Mouse (Mus musculus) forebrain, embryonic 15.5 days (tissue): ENCODE data around the gene Eng. TPM values are rescaled to one million over a fixed set of nuclear protein-coding genes. Genes with fewer than 3 reads are reported as not detected.
A peak's percentile ranks its signal among the peaks of the same experiment; 100 is the strongest.

Source experiments
- ATAC-seq: fragments of 200-750 bp; cut with Nextera tagmentation; replicated peaks from 2 replicates; pipeline ENCODE4 v1.8.0; 2017; ENCODE audit warnings: mild to moderate bottlenecking, moderate TSS enrichment, moderate library complexity
- H3K27ac ChIP-seq: fragments of 300-500 bp; sonication (generic); replicated peaks from 2 replicates; pipeline ENCODE4 v1.5.1; 2015; ENCODE audit warnings: mild to moderate bottlenecking, inconsistent platforms
- H3K27me3 ChIP-seq: fragments of 300-500 bp; sonication (generic); 2 replicates; pipeline ENCODE4 v1.6.1; 2015; ENCODE audit warnings: inconsistent platforms
- H3K36me3 ChIP-seq: fragments of 300-500 bp; sonication (generic); 2 replicates; pipeline ENCODE4 v1.6.1; 2015; ENCODE audit warnings: mild to moderate bottlenecking, inconsistent platforms
- H3K4me1 ChIP-seq: fragments of 300-500 bp; sonication (generic); 2 replicates; pipeline ENCODE4 v1.6.1; 2015; ENCODE audit warnings: inconsistent platforms
- H3K4me2 ChIP-seq: fragments of 300-500 bp; sonication (generic); replicated peaks from 2 replicates; pipeline ENCODE4 v1.6.1; 2015; ENCODE audit warnings: mild to moderate bottlenecking, inconsistent platforms
- H3K4me3 ChIP-seq: fragments of 300-500 bp; sonication (generic); 2 replicates; pipeline ENCODE4 v1.5.1; 2015; ENCODE audit warnings: mild to moderate bottlenecking, inconsistent platforms
- H3K9ac ChIP-seq: fragments of 300-500 bp; sonication (generic); replicated peaks from 2 replicates; pipeline ENCODE4 v1.6.1; 2015; ENCODE audit warnings: mild to moderate bottlenecking, inconsistent platforms
- H3K9me3 ChIP-seq: fragments of 300-500 bp; sonication (generic); 2 replicates; pipeline ENCODE4 v1.6.1; 2016; ENCODE audit warnings: inconsistent platforms
- WGBS: fragments of 180-500 bp; shearing (Covaris S2); methylation state at CpG from one replicate; pipeline ENCODE4 v1.1.7; 2015; ENCODE audit warnings: mixed read lengths; 5-methylcytosine and 5-hydroxymethylcytosine counted together
- polyA plus RNA-seq: library from polyadenylated mRNA; unstranded; fragments of >200 nt; fragmentation: Nextera tagmentation; extraction: Ambion mirVana; gene quantifications from 2 replicates; pipeline ENCODE4 v1.2.1, GENCODE M21; 2015

The Eng gene
- polyA plus RNA-seq, 1 experiment from 2014 or later = 23.4 TPM

DNA sequence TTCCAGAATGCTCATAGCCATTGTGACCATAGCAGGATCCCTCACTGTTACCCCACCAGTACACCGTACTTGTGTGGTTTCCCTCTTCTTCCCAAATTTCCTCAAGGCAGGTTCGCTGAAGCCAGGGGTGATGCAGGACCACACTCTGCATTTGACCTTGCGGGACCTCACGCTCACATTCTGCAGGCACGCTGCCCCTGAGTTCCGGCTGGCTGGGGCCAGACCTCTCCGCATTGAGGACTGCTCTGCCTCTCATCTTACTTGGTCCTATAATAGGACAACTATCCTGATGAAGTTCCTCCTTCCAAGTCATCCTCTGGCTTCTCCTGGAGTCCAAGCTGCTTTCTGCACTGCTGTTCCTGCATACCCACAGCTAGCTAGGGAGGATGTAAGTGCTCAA lies 9.8 kb upstream of the Eng start:
- H3K4me2 ChIP-seq = no peak overlapping the region
- H3K36me3 ChIP-seq = peaks cover 6% of the 10 kb centered on the region; the same call in 1 of the 2 replicates
- H3K9ac ChIP-seq = no peak overlapping the region
- H3K9me3 ChIP-seq = no peaks in the 10 kb centered on the region
- H3K27me3 ChIP-seq = no peaks in the 10 kb centered on the region
- H3K4me3 ChIP-seq = no peak overlapping the region
- no peaks in the 10 kb centered on the region for H3K4me1 ChIP-seq
- no peak overlapping the region for H3K27ac ChIP-seq
- ATAC-seq = no peak
- 92% methylated on average over 7 of the region's 7 CpGs for WGBS

DNA sequence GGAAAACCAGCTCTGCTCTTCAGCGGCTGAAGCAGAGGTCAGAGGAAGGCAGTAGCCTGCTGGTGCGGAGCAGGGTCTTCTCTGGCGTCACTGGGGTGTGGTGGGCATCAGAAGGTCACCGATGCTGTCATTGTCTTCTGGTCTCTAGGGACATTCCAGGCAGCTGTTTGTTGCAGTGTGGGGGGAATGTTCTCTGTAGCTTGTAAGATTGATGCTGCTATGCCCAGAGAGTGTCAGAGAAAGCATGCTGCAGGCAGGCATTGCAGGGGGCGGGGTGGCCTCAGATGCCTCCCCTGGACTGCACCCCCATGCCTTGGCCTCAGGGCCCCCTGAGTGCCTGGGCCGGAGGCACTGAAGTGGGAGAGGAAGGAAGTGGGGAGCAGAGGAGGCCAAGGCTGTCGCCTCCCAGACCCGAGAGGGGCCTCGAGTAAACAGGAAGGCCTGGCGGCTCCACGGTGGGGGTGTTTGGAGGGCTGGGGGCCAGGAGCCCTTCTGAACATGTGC lies 8.6 kb upstream of the Eng start:
- no peaks in the 10 kb centered on the region for H3K4me1 ChIP-seq
- H3K27me3 ChIP-seq = no peaks in the 10 kb centered on the region
- peaks cover 6% of the 10 kb centered on the region; the same call in 1 of the 2 replicates for H3K36me3 ChIP-seq
- no peak overlapping the region for H3K9ac ChIP-seq
- no peak overlapping the region for H3K4me3 ChIP-seq
- H3K27ac ChIP-seq = no peak overlapping the region
- no peak for ATAC-seq
- no peaks in the 10 kb centered on the region for H3K9me3 ChIP-seq
- no peak overlapping the region for H3K4me2 ChIP-seq
- WGBS = 57% methylated on average over 11 of the region's 11 CpGs

DNA sequence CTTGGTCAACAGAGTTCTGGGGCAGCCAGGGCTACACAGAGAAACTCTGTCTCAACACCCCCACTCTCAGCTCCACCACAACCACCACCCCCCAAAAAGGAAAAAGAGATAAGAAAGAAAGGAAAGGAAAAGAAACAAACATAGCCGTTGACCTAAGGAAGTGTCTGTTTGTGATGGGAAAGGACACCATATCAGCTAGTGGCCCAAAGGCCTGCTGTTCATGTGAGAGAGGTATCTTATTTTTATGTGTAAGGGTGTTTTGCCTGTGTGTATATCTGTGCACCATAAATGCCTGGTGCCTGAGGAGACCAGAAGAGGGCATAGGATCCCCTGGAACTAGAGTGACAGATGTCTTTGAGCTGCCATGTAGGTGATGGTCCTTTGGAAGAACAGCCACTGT lies 6.8 kb upstream of the Eng start:
- Histone ChIP-seq H3K36me3 (no peaks in the 10 kb centered on the region), H3K4me3 (no peak overlapping the region), H3K27ac (no peak overlapping the region), H3K9ac (no peak overlapping the region), H3K27me3 (no peaks in the 10 kb centered on the region), H3K9me3 (no peaks in the 10 kb centered on the region), H3K4me1 (no peaks in the 10 kb centered on the region), H3K4me2 (no peak overlapping the region)
- 91% methylated on average over 1 of the region's 1 CpGs for WGBS
- no peak for ATAC-seq

DNA sequence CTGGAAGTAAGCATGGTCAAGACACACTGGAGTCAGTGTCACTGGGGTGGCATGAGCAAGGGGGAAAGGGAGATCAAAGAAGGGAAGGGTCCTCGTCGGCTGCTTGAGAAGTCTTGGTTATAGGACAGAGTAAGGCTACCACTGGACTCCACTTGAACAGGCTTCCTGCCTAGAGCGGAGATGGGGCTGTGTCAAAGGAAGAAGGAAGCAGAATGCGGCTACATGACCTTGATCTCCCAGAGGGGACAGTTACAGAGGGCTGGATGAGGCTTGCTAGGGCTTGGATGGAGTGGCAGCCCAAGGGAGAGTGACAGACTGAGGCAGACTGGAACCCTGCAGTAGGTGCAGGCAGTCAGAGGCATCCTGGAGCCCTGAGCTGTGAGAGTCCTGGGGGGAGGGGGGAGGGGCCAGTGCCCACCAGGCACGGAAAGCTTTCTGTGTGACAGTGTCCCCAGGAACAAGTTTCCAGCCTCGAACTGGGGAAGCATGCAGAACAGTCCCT lies 5.8 kb upstream of the Eng start:
- Histone ChIP-seq H3K9me3 (no peaks in the 10 kb centered on the region), H3K4me2 (no peak overlapping the region), H3K27ac (no peak overlapping the region), H3K27me3 (no peaks in the 10 kb centered on the region), H3K36me3 (no peaks in the 10 kb centered on the region), H3K4me3 (no peak overlapping the region), H3K9ac (no peak overlapping the region), H3K4me1 (no peaks in the 10 kb centered on the region)
- 69% methylated on average over 6 of the region's 6 CpGs for WGBS
- ATAC-seq = no peak

DNA sequence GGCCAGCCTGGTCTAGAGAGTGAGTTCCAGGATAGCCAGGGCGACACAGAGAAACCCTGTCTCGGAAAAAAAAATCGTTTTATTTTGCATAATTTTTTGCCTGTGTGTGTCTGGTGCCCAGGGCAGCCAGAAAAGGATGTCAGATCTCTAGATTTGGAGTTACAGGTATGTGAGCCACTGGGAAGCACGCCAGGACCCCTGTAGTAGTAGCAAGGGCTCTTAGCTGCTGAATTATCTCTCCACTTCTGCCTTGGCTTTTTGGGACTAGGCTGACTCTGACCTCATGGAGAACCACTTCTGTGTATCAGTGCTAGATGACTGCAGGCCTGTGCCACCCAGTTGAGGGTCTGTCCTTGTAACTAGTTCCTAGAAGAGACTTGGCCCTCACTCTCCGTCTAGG lies 4.6 kb upstream of the Eng start:
- Histone ChIP-seq H3K27me3 (no peaks in the 10 kb centered on the region), H3K9me3 (no peaks in the 10 kb centered on the region), H3K36me3 (no peaks in the 10 kb centered on the region), H3K4me2 (no peak overlapping the region), H3K4me1 (no peaks in the 10 kb centered on the region), H3K27ac (no peak overlapping the region), H3K9ac (no peak overlapping the region), H3K4me3 (no peak overlapping the region)
- WGBS = 76% methylated on average over 5 of the region's 5 CpGs
- ATAC-seq = no peak

DNA sequence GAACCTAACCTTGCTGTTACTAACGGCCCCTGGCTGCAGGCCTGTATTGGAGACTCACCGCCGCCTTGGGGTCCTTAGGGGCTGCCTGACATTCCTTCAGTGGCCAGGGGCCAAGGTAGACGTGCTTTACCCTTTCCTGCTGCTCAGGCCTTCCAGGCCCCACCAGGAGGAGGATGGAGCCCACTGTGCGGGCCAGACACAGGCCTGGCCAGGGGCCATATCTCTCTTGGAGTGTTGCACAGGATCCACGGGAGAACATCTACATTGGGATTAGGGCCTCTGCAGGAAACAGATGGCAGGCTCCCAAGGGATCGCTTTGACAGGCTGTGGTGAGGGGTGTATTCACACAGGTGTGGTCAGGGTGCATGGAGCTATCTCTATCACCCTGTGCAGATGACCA lies 3.6 kb upstream of the Eng start:
- Histone ChIP-seq H3K4me2 (no peak overlapping the region), H3K9ac (no peak overlapping the region), H3K9me3 (no peaks in the 10 kb centered on the region), H3K36me3 (no peaks in the 10 kb centered on the region), H3K4me1 (no peaks in the 10 kb centered on the region), H3K27ac (no peak overlapping the region), H3K27me3 (no peaks in the 10 kb centered on the region), H3K4me3 (no peak overlapping the region)
- ATAC-seq = no peak
- 63% methylated on average over 7 of the region's 7 CpGs for WGBS

DNA sequence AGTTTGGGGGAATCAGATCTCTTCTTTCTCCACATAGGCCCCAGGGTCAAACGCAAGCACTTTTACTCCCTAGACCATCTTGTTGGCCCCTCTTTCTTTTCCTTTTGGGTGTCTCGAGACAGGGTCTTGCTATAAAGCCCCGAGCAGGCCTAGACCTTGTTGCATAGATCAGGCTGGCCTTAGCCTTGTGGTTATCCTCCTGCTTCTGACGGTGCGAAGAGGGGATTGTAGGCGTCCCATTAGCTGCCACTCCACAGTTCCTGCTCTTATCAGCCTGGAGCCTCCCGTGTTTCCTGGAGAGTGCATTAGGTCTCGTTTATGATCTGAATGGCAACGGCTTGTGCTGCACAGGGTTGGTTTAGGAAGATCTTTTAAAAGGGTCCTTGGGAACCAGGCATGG lies 2.3 kb upstream of the Eng start:
- no peaks in the 10 kb centered on the region for H3K36me3 ChIP-seq
- no peak for ATAC-seq

DNA sequence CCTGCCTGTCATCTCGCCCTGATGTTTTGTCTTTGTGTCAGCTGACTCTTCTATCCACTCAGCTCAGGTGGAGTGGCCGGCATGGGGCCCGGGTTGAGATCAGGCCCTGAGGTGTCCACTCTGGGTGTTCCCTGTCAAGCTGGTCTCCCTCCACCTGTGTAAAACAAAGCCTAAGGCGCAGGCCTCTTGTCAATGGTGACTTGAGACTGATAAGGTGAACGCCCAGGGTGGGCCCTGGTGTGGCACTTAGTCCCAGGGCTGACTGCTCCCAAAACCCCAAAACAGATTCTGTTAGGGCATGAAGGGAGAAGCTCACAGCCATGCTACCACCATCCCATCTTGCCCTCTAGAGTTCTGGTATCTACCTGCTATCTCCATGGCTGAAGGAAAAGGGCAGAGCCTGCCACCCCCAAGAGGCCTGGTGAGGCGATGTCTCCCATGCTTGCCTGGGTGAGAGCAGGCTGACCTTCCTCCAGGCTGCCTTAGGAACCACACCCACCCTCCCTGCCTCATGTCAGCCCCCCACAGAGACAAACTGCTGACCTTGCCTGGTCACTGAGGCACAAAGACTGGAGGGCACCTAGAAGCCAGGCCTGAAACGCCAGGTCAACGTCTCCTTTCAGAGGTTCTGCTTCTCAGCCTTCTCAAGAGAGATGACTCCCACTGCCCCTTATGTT lies 1.5 kb upstream of the Eng start:
- no peaks in the 10 kb centered on the region for H3K9me3 ChIP-seq
- no peaks in the 10 kb centered on the region for H3K36me3 ChIP-seq
- H3K4me3 ChIP-seq = no peak overlapping the region
- no peak overlapping the region for H3K9ac ChIP-seq
- H3K4me2 ChIP-seq = no peak overlapping the region
- no peaks in the 10 kb centered on the region for H3K27me3 ChIP-seq
- no peaks in the 10 kb centered on the region for H3K4me1 ChIP-seq
- no peak overlapping the region for H3K27ac ChIP-seq
- no peak for ATAC-seq
- WGBS = 86% methylated on average over 8 of the region's 8 CpGs

More for the DNA sequence above, 2.3 kb upstream of the Eng start:
- no peaks in the 10 kb centered on the region for H3K9me3 ChIP-seq
- no peak overlapping the region for H3K27ac ChIP-seq
- no peak overlapping the region for H3K9ac ChIP-seq
- H3K27me3 ChIP-seq = no peaks in the 10 kb centered on the region
- no peaks in the 10 kb centered on the region for H3K4me1 ChIP-seq
- H3K4me2 ChIP-seq = no peak overlapping the region
- 80% methylated on average over 9 of the region's 9 CpGs for WGBS
- no peak overlapping the region for H3K4me3 ChIP-seq

DNA sequence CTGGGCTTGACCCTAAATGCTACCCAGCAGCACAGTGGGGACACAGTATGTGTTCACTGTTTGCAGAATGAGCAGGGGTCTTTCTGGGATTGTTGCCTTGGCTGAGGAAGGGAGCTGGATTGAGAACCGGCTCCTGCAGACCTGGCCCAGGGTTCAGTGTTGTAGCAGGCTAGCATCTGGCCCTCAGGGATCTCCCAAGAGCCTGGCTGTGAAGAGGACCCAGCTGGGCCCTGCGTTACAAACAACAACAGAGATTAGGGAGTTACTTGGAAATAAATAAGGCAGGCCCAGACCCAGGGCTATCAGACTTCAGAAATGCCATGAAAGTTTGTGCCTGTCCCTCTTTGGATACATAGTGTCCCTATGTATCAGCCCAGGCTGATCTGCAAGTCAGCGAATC lies 748 bp upstream of the Eng start:
- Histone ChIP-seq H3K9me3 (no peaks in the 10 kb centered on the region), H3K36me3 (no peaks in the 10 kb centered on the region), H3K27ac (no peak overlapping the region), H3K4me1 (no peaks in the 10 kb centered on the region), H3K9ac (no peak overlapping the region), H3K4me2 (no peak overlapping the region), H3K4me3 (no peak overlapping the region), H3K27me3 (no peaks in the 10 kb centered on the region)
- ATAC-seq = no peak
- WGBS = 66% methylated on average over 3 of the region's 3 CpGs

DNA sequence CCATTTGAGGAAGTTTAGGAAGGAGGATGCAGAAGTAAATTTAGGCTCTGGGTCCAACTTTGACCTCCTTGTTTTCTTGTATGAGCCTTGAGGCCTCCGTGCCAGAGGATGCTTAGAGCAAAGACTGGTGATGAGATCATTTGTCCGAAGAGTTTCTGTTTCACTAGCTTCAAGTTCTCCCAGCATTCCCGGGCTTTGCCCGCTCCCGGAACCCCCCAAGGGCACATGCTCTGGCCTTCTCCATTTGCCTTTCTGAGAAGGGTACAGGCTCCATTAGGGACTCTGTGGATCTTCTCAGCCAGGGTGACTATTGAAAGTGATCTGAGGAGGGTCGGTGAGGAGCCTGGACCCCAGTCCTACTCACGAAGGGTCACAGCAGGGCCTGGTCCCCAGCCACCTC lies 971 bp downstream of the Eng start:
- Histone ChIP-seq H3K4me1 (no peaks in the 10 kb centered on the region), H3K27me3 (no peaks in the 10 kb centered on the region), H3K4me2 (no peak overlapping the region), H3K9me3 (no peaks in the 10 kb centered on the region), H3K4me3 (peak overlapping the region; percentile 14; the same call in 1 of the 2 replicates), H3K9ac (no peak overlapping the region), H3K36me3 (no peaks in the 10 kb centered on the region), H3K27ac (no peak overlapping the region; the same call in 1 of the 2 replicates)
- no peak for ATAC-seq
- WGBS = 90% methylated on average over 7 of the region's 7 CpGs

DNA sequence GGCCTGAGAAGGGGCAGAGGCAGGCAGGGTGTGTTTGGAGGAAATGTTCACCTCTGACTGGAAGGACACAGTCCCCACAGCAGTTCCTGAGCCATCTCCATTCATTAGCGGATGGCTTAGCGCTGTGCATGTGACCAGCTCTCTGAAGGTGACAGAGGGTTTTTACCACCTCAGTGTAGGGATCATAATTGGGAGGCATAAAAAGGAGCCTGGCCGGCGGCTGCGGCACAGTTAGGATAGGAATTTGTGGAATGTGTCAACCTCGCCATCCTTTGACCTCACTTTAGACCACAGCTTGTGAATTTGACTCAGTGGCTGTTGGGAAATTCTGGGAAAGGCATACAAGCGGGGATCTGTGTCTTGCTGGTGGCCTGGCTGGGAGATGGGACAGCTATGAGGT lies 7.4 kb downstream of the Eng start:
- Histone ChIP-seq H3K4me1 (no peaks in the 10 kb centered on the region), H3K27ac (no peak overlapping the region), H3K9me3 (no peaks in the 10 kb centered on the region), H3K4me2 (no peak overlapping the region), H3K4me3 (no peak overlapping the region), H3K9ac (no peak overlapping the region), H3K27me3 (no peaks in the 10 kb centered on the region), H3K36me3 (no peaks in the 10 kb centered on the region)
- ATAC-seq = no peak
- 57% methylated on average over 7 of the region's 7 CpGs for WGBS

DNA sequence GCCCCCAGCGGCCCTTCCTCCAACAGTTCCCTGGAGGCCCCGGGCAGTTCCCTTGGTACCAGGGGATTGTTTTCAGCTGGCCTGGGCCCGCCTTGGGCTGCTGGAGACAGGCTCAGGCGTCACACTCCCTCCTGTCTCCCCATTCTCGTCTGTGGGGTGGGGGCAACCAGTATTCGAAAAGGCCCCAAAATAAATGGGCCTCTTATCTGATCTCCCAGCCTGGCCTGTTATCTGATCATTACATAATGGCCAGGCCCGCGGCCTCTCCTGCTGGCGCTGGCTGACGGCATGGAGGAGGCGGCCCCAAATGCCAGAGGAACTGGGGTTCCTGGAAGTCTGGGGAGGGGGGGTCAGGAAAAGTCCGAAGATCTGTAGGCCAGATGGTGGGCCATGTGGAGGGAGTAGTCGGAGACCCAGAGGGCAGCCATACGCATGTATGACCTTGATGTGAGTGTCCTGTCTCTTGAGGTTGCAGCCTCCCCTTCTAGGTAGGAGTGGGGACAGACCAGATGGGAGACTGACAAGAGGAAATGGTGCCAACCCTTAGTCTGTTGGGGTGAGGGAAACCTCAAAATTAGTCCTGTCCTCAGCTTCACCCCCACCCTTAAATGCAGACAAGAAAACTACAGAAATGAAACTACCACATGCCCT lies 8.5 kb downstream of the Eng start:
- H3K9me3 ChIP-seq = no peaks in the 10 kb centered on the region
- H3K27ac ChIP-seq = no peak overlapping the region; the same call in 1 of the 2 replicates
- H3K4me3 ChIP-seq = no peak overlapping the region
- no peaks in the 10 kb centered on the region for H3K36me3 ChIP-seq
- no peaks in the 10 kb centered on the region for H3K27me3 ChIP-seq
- H3K4me1 ChIP-seq = no peaks in the 10 kb centered on the region
- WGBS = 86% methylated on average over 14 of the region's 14 CpGs
- ATAC-seq = no peak
- no peak overlapping the region for H3K9ac ChIP-seq
- no peak overlapping the region for H3K4me2 ChIP-seq
